Mouse (Mus musculus) cerebellum, adult 11-12 months (tissue): ENCODE measurements around the gene Wdr5b.
"Not testable (repeated sequence)": the region's sequence is repeated elsewhere in the genome, so short reads cannot be mapped to it uniquely, and the experiment has no call there.

Source experiments
- DNase-seq: peaks from one replicate; pipeline ENCODE4 v3.0.0; 2022

Wdr5b gene

GRCm38 (mm10) chr16:36040640-36041624 is at the start of gene Wdr5b:
Gene Wdr5b, plus strand, starts transcription at chr16:36041190.
- peak; percentile 98 for DNase-seq

- DNase-seq: no peak
Measured at GRCm38 (mm10) chr16:35992391-35992790, 48.6 kb upstream of the Wdr5b start.

- DNase-seq: no peak
Measured at GRCm38 (mm10) chr16:35993316-35993715, 47.7 kb upstream of the Wdr5b start.

GRCm38 (mm10) chr16:35998852-35999251 is 42.1 kb upstream of the Wdr5b start:
- DNase-seq: not testable (repeated sequence)

GRCm38 (mm10) chr16:36008396-36008795 is 32.6 kb upstream of the Wdr5b start:
- DNase-seq: no peak

DNA sequence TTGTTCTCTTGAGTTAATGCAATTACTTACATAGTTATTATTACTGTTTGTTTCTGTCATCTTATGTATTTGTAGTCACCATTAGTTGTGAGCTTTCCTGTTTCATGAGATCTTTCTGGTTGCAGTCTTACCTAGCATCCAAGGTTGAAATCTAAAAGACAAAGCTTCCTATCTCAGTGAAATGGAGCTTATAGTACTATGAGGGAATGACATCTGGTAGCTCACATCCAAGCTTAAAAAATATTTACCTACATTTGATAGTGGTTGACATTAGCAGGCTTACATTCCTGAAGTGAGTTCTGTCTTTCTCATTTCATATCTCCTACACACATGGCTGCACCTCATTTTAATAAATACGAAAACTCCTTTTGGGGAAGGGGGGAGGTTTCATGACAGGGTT is 24.7 kb upstream of the Wdr5b start:
- DNase-seq: no peak

DNA sequence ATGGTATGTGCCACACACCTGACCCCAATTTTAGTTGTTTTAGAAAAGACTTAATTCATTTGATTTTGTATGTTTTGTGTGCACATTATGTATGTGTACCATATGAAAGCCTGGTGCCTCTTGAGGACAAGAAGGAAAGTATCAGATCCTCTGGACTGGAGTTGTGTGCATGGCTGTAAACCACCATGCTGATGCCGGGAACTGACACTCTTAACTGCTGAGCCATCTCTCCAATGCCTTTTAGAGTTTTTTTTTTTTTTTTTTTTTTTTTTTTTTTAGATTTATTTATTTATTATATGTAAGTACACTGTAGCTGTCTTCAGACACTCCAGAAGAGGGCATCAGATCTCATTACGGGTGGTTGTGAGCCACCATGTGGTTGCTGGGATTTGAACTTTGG is 12.9 kb upstream of the Wdr5b start:
- not testable (repeated sequence) for DNase-seq

GRCm38 (mm10) chr16:36041625-36042020 is 633 bp downstream of the Wdr5b start:
- DNase-seq: no peak

DNA sequence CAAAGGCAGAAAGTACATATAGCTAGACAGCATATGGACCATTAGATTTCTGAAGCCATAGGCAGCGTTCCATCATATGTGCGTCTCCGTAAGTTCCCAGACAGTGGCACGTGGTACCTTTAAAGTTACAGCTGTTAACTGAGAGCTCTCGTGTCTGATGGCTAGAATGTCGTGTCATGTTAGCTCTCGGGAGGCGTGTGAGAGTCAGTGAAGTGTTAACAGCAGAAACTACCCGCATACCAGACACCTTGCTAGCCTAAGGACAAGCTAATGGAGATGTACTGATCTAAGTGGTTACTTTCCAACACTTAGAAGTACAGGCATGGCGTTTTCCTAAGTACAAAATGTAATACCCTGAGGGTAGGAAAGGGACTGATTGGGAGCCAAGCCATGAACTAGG is 2.1 kb downstream of the Wdr5b start:
- no peak for DNase-seq

DNA sequence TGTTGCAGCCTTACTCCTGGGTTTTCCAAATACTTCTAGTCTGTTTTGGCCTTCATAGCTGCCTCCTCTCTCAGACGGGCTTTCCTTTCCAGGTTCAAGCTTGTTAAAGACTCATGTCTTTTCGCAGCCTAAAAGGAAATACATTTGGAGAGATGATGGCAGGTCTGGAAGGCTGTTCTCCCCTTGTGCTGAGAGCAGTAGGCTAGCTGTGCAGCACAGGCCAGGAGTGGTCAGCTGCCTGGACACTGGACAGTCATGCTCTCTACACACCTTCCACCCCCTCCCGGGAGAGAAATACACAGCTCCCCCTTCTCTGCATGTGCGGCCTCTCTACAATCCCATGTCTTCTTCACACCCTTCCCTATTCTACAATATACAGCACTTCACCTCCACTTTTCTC is 3.0 kb downstream of the Wdr5b start:
- no peak for DNase-seq

DNA sequence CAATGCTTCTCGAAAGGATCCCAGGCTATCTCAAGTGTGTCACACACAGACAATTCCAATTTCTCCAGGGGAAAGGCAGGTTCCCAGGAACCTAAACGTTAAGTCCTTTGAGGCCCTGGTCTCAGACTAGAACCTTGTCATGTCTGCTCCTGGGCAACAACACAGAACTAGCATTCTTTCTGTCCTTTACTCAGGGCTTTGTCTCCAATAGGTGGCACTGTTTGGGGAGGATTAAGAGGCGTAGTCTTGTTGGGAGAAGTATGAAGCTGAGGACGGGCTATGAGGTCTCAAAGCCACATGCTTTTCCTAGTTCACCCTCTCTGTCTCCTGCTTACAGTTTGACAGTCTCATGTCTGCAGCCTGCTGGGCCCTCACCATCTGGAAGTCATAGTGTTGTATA is 6.5 kb downstream of the Wdr5b start:
- no peak for DNase-seq

- no peak for DNase-seq
Measured at GRCm38 (mm10) chr16:36051491-36051890, 10.5 kb downstream of the Wdr5b start.

GRCm38 (mm10) chr16:36053524-36054275 is 12.7 kb downstream of the Wdr5b start:
- no peak for DNase-seq

DNA sequence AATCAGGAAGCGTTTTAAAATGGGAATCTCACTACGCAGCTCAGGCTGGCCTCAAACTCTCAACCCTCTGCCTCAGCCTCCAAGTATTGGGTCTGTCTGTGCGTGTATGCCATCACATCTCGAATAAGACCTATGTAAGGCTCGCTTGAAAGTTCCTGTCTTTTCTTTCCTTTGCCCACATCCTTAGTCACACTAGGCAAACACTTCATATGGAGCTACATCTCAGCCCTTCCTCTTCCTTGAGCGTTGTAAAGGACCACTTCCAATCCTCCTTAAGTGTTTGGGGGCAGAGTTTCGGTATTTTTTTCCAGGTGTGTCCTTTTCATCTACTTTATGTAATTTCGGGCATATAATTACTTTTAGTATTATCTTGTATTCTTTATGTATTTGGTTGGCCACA is 13.9 kb downstream of the Wdr5b start:
- DNase-seq: no peak

GRCm38 (mm10) chr16:36056416-36056815 is 15.4 kb downstream of the Wdr5b start:
- DNase-seq: no peak

DNA sequence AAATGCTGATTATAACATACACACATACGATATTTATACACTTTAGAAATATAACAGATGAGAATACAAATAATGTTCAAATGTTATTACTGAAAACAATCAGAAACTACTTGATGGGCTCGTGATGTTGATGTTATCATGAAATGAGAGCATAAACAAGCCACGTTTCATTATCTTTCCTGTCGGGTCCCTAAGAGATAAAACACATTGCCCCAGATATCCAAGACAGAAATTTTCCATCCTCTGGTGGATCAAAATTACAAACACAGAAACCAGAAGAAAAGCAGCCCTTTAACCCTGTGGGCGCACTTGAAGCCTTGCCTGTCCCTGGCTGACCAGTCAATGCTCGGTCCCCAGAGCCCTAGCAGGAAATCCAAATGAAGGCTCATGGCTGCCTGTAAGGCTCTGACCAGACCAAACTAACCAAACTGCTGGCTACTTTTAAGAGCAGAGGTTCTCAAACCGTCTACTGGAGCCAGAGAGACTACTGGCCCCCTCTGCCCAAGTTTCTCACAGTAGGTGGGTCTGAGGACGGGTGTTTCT is 17.0 kb downstream of the Wdr5b start:
- DNase-seq: no peak

DNA sequence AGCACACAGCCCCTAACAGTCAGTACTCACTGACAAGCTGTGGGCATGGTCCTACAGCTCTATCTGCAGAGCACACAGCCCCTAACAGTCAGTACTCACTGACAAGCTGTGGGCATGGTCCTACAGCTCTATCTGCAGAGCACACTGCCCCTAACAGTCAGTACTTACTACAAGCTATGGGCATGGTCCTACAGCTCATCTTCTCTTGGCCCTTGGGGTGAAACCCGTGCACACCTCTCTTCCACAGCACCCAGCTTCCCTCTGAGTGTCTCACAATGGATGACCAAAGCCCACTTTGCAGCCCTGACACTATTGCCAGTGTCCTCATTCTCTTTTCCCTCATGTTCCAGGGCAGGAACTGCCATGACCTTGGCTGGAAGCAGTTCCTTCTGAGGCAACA is 21.5 kb downstream of the Wdr5b start:
- DNase-seq: not testable (repeated sequence)

DNA sequence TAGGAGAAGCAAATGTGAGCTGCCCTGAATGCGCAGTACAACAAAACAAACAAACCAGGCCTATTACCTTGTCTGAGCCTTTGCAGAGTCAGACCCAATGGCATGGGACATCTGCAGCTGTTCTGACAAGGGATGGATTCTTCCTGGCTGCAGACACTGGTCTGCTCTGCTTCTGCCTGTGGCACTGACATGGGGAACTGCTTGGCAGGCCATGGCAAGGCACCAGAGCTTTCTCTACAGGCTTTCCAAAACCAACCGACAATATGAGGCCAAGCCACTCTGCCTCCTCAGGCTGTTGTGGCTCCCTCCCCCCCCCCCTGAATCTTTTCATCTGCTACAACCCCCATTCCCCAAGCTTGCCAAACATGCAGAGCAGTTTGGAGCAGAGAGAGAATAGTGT is 22.3 kb downstream of the Wdr5b start:
- no peak for DNase-seq

DNA sequence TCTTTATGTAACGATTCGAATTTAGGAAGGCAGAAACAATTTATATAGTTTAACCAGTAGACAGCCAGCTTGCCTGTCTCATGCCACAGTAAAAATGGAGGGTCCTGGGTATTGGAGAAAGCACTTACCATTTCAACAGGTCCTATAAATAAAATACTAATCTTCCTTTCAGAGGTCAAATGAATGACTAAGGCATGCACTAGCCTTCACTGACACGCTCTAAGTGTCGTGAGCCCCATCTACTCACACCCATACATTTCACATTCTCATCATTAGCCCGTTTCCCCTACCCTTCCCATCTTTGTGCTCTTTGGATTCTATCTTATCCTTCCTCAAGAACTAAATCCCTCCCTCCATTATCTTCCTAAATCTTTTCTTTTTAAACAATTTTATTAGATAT is 23.9 kb downstream of the Wdr5b start:
- no peak for DNase-seq

DNA sequence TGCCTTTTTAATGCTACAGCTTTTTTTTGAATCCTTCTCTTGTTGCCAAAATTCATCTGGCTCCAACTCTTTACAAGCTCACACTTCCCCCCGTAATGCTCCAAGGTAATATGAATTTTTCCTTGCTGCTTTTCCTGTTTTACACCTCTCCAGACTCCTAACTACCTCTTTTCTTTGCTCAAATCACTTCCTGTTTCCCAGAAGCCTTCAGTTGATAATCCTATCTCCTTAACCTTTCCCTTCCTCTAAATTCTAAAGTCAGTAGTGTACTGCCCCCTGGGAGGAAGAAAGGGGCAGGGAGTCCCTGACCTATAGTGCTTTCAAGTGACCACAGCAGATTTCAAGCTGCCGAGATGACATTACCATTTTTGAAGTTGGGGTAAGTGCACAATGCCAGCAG is 26.7 kb downstream of the Wdr5b start:
- DNase-seq: no peak

DNA sequence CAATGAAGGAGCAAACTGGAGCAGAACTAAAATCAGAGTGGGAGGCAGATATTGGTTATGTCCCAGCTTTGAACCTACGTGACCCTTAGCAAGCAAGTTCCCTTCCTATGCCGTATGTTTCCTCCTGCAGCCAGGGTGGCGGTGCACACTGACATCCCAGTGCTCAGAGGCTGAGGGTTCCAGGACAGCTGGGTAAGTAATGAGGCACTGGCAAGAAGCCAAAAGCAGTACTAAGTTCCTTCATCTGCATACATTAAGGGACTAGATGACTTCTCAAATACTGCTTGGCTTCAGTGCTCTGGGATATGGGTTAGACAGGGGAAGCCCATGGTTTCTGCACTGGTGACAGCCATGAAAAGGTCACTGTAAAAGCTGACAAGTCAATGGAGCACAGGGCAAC is 27.4 kb downstream of the Wdr5b start:
- no peak for DNase-seq

DNA sequence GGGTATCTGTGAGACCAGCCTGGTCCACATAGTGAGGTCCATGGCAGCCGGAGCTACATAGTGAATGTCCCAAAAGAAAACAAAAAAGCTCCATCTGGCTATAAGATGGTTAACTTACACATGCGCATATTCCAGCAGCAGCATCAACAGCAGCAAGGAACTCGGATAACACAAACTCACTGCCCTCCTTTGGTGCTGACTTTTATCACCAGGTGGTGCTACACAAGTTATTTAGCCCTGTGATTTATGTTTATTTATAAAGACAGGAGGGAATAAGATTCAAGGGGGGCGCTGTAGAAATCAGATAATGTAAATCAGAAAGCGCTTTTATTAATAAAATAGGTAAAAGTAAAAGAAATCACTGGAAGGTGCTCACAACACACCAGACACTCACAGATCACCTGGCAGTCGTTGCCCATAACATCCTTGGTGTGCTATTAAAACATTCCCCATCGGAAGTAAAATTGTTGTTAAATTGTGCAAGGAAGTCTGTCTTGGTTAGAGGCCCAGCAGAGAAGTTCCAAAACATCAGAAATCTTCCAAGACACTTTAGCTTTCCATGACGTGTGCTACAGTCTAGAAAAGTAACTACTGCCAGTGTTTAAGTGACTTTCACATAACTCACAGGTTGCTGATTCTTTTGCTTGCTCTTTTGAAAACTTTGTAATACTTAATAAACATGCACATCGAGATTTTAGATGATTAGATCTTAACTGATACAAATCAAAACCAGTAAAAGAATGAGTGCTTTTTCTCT is 29.0 kb downstream of the Wdr5b start:
- DNase-seq: no peak

GRCm38 (mm10) chr16:36071071-36071449 is 30.1 kb downstream of the Wdr5b start:
- DNase-seq: no peak
